Mouse (Mus musculus): ENCODE measurements around the gene Itfg1.
A peak's percentile ranks its signal among the peaks of the same experiment; 100 is the strongest.

- peak; percentile 82 for TF ChIP-seq POLR2A (IDR thresholded peaks at IDR 0.05; ENCODE audit: control insufficient read depth, low read depth, low read length)
- TF ChIP-seq CTCF (IDR thresholded peaks at IDR 0.05; ENCODE audit: control insufficient read depth, insufficient read depth, insufficient replicate concordance, low read depth, low read length), result no peak
Measured at GRCm38 (mm10) chr8:85700751-85701351, 139.9 kb downstream of the Itfg1 start, which contains the start of gene Neto2.
